Mouse (Mus musculus): ENCODE data around the gene Fam83g. TPM values are rescaled to one million over a fixed set of nuclear protein-coding genes. Genes with fewer than 3 reads are reported as not detected.

The Fam83g gene
- polyA plus RNA-seq, 1 experiment = 1.3 TPM

DNA sequence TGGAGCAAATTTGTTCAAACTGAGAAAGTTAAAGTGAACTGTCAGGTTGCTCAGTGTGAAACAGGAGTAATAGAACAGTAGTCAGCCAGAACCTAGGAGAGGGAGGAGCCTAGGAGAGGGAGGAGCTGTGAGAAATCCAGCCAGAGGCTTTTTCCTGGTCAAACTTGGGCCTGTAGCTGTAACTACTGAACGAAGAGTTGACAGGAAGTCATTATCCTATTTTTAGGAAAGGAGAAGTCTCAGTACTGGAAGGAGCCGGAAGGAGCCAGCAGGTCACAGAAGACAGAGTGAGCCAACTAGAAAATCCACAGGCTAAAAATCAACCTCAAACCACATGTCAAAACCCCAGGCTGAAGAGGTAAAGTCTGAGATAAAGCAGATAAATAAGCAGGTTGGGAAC lies 44.1 kb downstream of the Fam83g start:
- WGBS = 37% methylated on average over 2 of the region's 2 CpGs
- TF ChIP-seq CTCF (IDR thresholded peaks at IDR 0.05; ENCODE audit: extremely low read depth, insufficient read depth, insufficient read length, insufficient replicate concordance) = no peak
- no peak for TF ChIP-seq POLR2A (IDR thresholded peaks at IDR 0.05; ENCODE audit: low read depth, low read length)
- Histone ChIP-seq H3K4me3 (ENCODE audit: extremely low read depth, insufficient read depth, insufficient read length) (no peak overlapping the region), H3K36me3 (ENCODE audit: control insufficient read depth, insufficient read depth, low read length) (peaks cover 17% of the 10 kb centered on the region), H3K4me1 (ENCODE audit: control insufficient read depth, insufficient read depth, insufficient read length) (no peaks in the 10 kb centered on the region), H3K27ac (ENCODE audit: insufficient read depth, low read length) (no peak overlapping the region), H3K27me3 (ENCODE audit: control insufficient read depth, insufficient read depth, low read length) (no peaks in the 10 kb centered on the region)
- no peak for DNase-seq (ENCODE audit: low read depth in 1 of 2, low spot score in 2 of 2)

DNA sequence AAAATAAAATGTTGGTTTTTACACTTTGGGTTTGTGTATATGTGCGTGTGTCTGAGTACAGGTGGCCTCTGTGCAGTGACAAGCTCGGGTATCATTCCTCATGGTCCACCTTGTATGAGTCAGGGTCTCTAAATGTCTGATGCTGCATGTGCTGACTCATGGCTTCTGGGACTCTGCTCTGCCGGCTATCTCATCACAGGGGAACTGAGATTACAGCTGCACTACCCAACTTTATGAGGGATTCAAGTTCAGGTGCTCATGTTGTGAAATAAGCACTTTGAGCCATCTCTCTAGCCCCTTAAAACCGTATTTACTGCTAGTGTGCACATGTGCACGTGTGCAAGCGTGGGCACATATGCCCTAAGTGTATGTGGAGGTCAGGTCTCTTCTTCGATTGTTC lies 48.8 kb downstream of the Fam83g start:
- TF ChIP-seq CTCF (IDR thresholded peaks at IDR 0.05; ENCODE audit: extremely low read depth, insufficient read depth, insufficient read length, insufficient replicate concordance) = no peak
- TF ChIP-seq POLR2A (IDR thresholded peaks at IDR 0.05; ENCODE audit: low read depth, low read length) = no peak
- WGBS = 89% methylated on average over 7 of the region's 7 CpGs

DNA sequence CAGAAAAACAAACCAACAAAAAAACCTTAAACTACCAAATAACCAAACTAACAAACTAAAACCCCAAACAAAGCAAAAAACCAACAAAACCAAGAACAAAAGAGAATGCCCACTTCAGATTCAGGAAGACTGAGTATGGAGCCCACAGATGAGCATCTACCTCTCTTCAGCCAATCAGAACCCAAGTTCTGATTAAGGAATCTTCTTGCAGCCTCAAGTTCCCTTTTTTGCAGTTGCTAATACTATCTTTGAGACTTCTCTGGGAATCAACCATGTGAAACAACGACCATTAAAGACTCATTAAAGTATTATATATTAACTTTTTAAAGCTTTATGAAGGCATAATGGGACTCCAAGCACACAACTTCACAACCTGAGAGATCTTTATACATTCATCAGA lies 53.4 kb downstream of the Fam83g start:
- TF ChIP-seq POLR2A (IDR thresholded peaks at IDR 0.05; ENCODE audit: low read depth, low read length) = no peak
- TF ChIP-seq CTCF (IDR thresholded peaks at IDR 0.05; ENCODE audit: extremely low read depth, insufficient read depth, insufficient read length, insufficient replicate concordance) = no peak
- H3K27me3 ChIP-seq (ENCODE audit: control insufficient read depth, insufficient read depth, low read length) = no peaks in the 10 kb centered on the region
- peaks cover 49% of the 10 kb centered on the region for H3K36me3 ChIP-seq (ENCODE audit: control insufficient read depth, insufficient read depth, low read length)
- DNase-seq (ENCODE audit: low read depth in 1 of 2, low spot score in 2 of 2) = no peak
- no peak overlapping the region for H3K4me3 ChIP-seq (ENCODE audit: extremely low read depth, insufficient read depth, insufficient read length)
- H3K4me1 ChIP-seq (ENCODE audit: control insufficient read depth, insufficient read depth, insufficient read length) = no peaks in the 10 kb centered on the region
- H3K27ac ChIP-seq (ENCODE audit: insufficient read depth, low read length) = no peak overlapping the region
- 63% methylated on average over 1 of the region's 1 CpGs for WGBS

More for the DNA sequence above, 48.8 kb downstream of the Fam83g start:
- Histone ChIP-seq H3K4me3 (ENCODE audit: extremely low read depth, insufficient read depth, insufficient read length) (no peak overlapping the region), H3K4me1 (ENCODE audit: control insufficient read depth, insufficient read depth, insufficient read length) (no peaks in the 10 kb centered on the region), H3K36me3 (ENCODE audit: control insufficient read depth, insufficient read depth, low read length) (peaks cover 37% of the 10 kb centered on the region), H3K27me3 (ENCODE audit: control insufficient read depth, insufficient read depth, low read length) (no peaks in the 10 kb centered on the region), H3K27ac (ENCODE audit: insufficient read depth, low read length) (no peak overlapping the region)
- DNase-seq (ENCODE audit: low read depth in 1 of 2, low spot score in 2 of 2) = no peak

DNA sequence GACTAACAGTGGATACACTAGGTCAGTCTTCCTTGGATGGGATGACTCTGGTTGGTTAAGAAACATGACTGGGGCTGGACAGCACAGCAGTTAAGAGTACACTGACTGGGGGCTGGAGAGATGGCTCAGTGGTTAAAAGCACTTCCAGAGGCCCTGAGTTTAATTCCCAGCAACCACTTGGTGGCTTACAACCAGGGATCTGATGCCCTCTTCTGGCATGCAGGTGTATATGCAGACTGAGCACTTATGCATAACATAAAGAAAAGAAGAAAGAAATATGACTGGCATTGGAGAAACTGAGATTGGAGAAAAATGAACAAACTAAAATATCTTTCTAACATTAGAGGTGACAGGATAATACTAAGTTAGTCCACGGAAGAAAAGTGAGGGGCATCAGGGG lies 56.6 kb downstream of the Fam83g start:
- peaks cover 42% of the 10 kb centered on the region for H3K36me3 ChIP-seq (ENCODE audit: control insufficient read depth, insufficient read depth, low read length)
- 92% methylated on average over 1 of the region's 1 CpGs for WGBS
- TF ChIP-seq POLR2A (IDR thresholded peaks at IDR 0.05; ENCODE audit: low read depth, low read length) (no peak), CTCF (IDR thresholded peaks at IDR 0.05; ENCODE audit: extremely low read depth, insufficient read depth, insufficient read length, insufficient replicate concordance) (no peak)

DNA sequence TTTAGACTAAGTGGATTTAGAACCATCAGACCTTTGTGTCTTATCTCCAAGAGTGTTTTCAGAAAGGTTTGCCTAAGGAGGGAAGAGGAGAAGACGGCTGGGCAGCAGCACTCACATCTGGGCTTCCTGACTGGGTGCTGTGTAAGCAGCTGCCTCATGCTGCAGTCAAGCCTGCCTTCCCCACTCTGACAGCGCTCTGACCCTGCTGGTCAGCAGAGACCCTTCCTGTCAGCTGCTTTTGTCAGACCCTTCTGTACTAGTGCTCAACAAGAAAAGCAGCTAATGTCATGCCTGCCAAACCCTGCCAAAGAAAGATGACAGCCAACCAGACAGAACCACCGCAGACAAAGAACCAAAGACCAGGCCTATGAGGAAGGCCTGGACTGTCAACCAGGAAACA lies 59.9 kb downstream of the Fam83g start:
- H3K4me1 ChIP-seq (ENCODE audit: control insufficient read depth, insufficient read depth, insufficient read length) = no peaks in the 10 kb centered on the region
- peaks cover 41% of the 10 kb centered on the region for H3K36me3 ChIP-seq (ENCODE audit: control insufficient read depth, insufficient read depth, low read length)
- 82% methylated on average over 3 of the region's 3 CpGs for WGBS
- no peak for DNase-seq (ENCODE audit: low read depth in 1 of 2, low spot score in 2 of 2)
- H3K27me3 ChIP-seq (ENCODE audit: control insufficient read depth, insufficient read depth, low read length) = no peaks in the 10 kb centered on the region
- no peak overlapping the region for H3K27ac ChIP-seq (ENCODE audit: insufficient read depth, low read length)
- TF ChIP-seq POLR2A (IDR thresholded peaks at IDR 0.05; ENCODE audit: low read depth, low read length) (no peak), CTCF (IDR thresholded peaks at IDR 0.05; ENCODE audit: extremely low read depth, insufficient read depth, insufficient read length, insufficient replicate concordance) (no peak)
- H3K4me3 ChIP-seq (ENCODE audit: extremely low read depth, insufficient read depth, insufficient read length) = no peak overlapping the region

More for the DNA sequence above, 56.6 kb downstream of the Fam83g start:
- Histone ChIP-seq H3K27ac (ENCODE audit: insufficient read depth, low read length) (no peak overlapping the region), H3K4me3 (ENCODE audit: extremely low read depth, insufficient read depth, insufficient read length) (no peak overlapping the region), H3K4me1 (ENCODE audit: control insufficient read depth, insufficient read depth, insufficient read length) (no peaks in the 10 kb centered on the region), H3K27me3 (ENCODE audit: control insufficient read depth, insufficient read depth, low read length) (no peaks in the 10 kb centered on the region)
- no peak for DNase-seq (ENCODE audit: low read depth in 1 of 2, low spot score in 2 of 2)

DNA sequence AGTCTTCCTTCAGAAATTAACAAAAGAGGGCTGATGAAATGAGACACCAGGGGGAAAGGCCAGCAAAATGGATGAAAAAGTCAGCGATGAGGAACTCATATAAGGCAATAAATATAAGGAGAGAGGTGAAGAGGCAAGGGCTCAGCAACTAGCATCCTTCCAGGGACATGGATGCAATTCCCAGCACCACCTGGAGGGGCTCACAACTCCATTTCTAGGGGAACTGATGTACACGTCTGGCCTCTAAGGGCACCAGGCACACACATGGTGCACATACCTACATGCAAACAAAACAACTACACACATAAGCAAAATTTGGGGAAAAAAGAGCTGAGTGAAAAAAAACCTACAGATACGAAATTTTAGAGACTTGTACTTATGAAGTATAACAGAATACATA lies 60.6 kb downstream of the Fam83g start:
- DNase-seq (ENCODE audit: low read depth in 1 of 2, low spot score in 2 of 2) = no peak
- Histone ChIP-seq H3K27ac (ENCODE audit: insufficient read depth, low read length) (no peak overlapping the region), H3K36me3 (ENCODE audit: control insufficient read depth, insufficient read depth, low read length) (peaks cover 38% of the 10 kb centered on the region), H3K27me3 (ENCODE audit: control insufficient read depth, insufficient read depth, low read length) (no peaks in the 10 kb centered on the region), H3K4me3 (ENCODE audit: extremely low read depth, insufficient read depth, insufficient read length) (no peak overlapping the region), H3K4me1 (ENCODE audit: control insufficient read depth, insufficient read depth, insufficient read length) (no peaks in the 10 kb centered on the region)
- WGBS = 84% methylated on average over 3 of the region's 3 CpGs
- TF ChIP-seq CTCF (IDR thresholded peaks at IDR 0.05; ENCODE audit: extremely low read depth, insufficient read depth, insufficient read length, insufficient replicate concordance) (no peak), POLR2A (IDR thresholded peaks at IDR 0.05; ENCODE audit: low read depth, low read length) (no peak)

DNA sequence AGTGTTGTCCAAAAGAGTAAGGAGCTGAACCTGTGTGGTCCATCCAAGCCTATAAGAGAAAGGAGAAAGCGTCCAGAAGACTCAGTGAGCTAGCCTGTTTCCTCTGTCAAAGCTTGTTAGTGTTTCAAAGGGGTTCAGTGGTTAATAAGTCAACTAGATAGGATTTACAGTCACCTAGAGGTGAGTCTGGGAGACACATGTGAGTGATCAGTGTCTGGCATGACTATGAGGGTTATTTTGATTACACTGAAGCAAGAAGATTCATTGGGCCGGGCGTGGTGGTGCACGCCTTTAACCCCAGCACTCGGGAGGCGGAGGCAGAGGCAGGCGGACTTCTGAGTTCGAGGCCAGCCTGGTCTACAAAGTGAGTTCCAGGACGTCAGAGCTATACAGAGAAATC lies 61.9 kb downstream of the Fam83g start:
- Histone ChIP-seq H3K27ac (ENCODE audit: insufficient read depth, low read length) (no peak overlapping the region), H3K4me3 (ENCODE audit: extremely low read depth, insufficient read depth, insufficient read length) (no peak overlapping the region), H3K4me1 (ENCODE audit: control insufficient read depth, insufficient read depth, insufficient read length) (no peaks in the 10 kb centered on the region), H3K36me3 (ENCODE audit: control insufficient read depth, insufficient read depth, low read length) (peaks cover 36% of the 10 kb centered on the region), H3K27me3 (ENCODE audit: control insufficient read depth, insufficient read depth, low read length) (no peaks in the 10 kb centered on the region)
- TF ChIP-seq POLR2A (IDR thresholded peaks at IDR 0.05; ENCODE audit: low read depth, low read length) (no peak), CTCF (IDR thresholded peaks at IDR 0.05; ENCODE audit: extremely low read depth, insufficient read depth, insufficient read length, insufficient replicate concordance) (no peak)
- no peak for DNase-seq (ENCODE audit: low read depth in 1 of 2, low spot score in 2 of 2)
- 91% methylated on average over 9 of the region's 9 CpGs for WGBS
